Mouse (Mus musculus): Measurements from ENCODE around the gene Galns.

DNA sequence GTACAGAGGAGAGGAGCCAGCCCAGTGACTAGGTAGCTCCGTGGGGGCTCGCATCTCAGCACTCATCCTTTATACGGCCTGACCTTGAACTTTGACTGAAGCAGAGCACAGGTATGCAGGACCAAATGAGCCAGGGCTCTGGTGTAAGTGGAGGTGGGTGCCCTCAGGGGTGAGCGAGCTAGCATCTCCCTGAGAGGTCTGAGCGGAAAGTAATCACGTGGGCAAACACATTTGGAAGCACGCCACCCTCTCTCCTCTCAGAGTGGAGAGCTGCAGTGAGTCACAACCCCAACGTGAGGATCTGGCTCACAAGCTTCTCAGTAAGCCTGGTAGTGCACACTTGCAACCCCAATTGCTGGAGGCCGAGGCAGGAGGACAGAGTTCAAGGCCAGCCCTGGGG, 30.8 kb upstream of the Galns start:
- no peak for TF ChIP-seq GATA1 (IDR thresholded peaks at IDR 0.05; ENCODE audit: low read length)
- TF ChIP-seq TAL1 (IDR thresholded peaks at IDR 0.05; ENCODE audit: low read length), result no peak

All from erythroblast, embryonic 14.5 days (primary cell).